Mouse (Mus musculus) heart, postnatal 0 days (tissue): ENCODE results near the gene Tmcc2. TPM values are rescaled to one million over a fixed set of nuclear protein-coding genes. Genes with fewer than 3 reads are reported as not detected.

Source experiments
- ATAC-seq: fragments of 200-750 bp; cut with Nextera tagmentation; 2 replicates; pipeline ENCODE4 v1.8.0; 2017; ENCODE audit warnings: low read depth, moderate number of reproducible peaks, moderate library complexity; ENCODE audit not compliant: insufficient read depth
- DNase-seq: peaks from one replicate; pipeline ENCODE4 v3.0.0-alpha.2; 2016; ENCODE audit warnings: low spot score
- H3K27ac ChIP-seq: fragments of 300-500 bp; sonication (generic); 2 replicates; pipeline ENCODE4 v1.5.1; 2014; ENCODE audit warnings: low read depth, mild to moderate bottlenecking
- H3K27me3 ChIP-seq: fragments of 300-500 bp; sonication (generic); 2 replicates; pipeline ENCODE4 v1.6.1; 2014; ENCODE audit warnings: low read length, mixed read lengths; ENCODE audit not compliant: control insufficient read depth, insufficient read depth
- H3K36me3 ChIP-seq: fragments of 300-500 bp; sonication (generic); replicated peaks from 2 replicates; pipeline ENCODE4 v1.6.1; 2014; ENCODE audit warnings: low read length, mixed read lengths; ENCODE audit not compliant: control insufficient read depth, insufficient read depth
- H3K4me1 ChIP-seq: fragments of 300-500 bp; sonication (generic); 2 replicates; pipeline ENCODE4 v1.6.1; 2014; ENCODE audit warnings: antibody characterized with exemption; ENCODE audit not compliant: control insufficient read depth, insufficient read depth
- H3K4me2 ChIP-seq: fragments of 300-500 bp; sonication (generic); 2 replicates; pipeline ENCODE4 v1.6.1; 2014; ENCODE audit warnings: low read depth, mild to moderate bottlenecking, low read length, moderate library complexity
- H3K4me3 ChIP-seq: fragments of 300-500 bp; sonication (generic); 2 replicates; pipeline ENCODE4 v1.5.1; 2014; ENCODE audit warnings: low read depth, low read length
- H3K9ac ChIP-seq: fragments of 300-500 bp; sonication (generic); replicated peaks from 2 replicates; pipeline ENCODE4 v1.6.1; 2014; ENCODE audit warnings: low read depth, low read length, mixed read lengths
- H3K9me3 ChIP-seq: fragments of 300-500 bp; sonication (generic); replicated peaks from 2 replicates; pipeline ENCODE4 v1.6.1; 2016; ENCODE audit warnings: low read length; ENCODE audit not compliant: control insufficient read depth
- CTCF ChIP-seq: IDR thresholded peaks from 2 replicates; pipeline ENCODE4 v1.5.1; 2016; ENCODE audit warnings: antibody characterized with exemption, control low read depth, low read depth
- EP300 ChIP-seq: IDR thresholded peaks from 2 replicates; pipeline ENCODE4 v1.6.1; 2016; ENCODE audit warnings: antibody characterized with exemption, low read depth
- WGBS: fragments of 180-500 bp; shearing (Covaris S2); extraction: QIAGEN DNeasy Blood & Tissue Kit; methylation state at CpG from one replicate; pipeline ENCODE4 v1.1.7; 2014; 5-methylcytosine and 5-hydroxymethylcytosine counted together
- polyA plus RNA-seq: library from polyadenylated mRNA; unstranded; fragments of >200 nt; fragmentation: Nextera tagmentation; extraction: Ambion mirVana; gene quantifications from 2 replicates; pipeline ENCODE4 v1.2.1, GENCODE M21; 2015
- total RNA-seq: library from RNA; depleted of rRNA; stranded (reverse); fragments of >200 nt; gene quantifications from 2 replicates; pipeline ENCODE4 v1.2.3, GENCODE M21; 2014; ENCODE audit warnings: low replicate concordance

Tmcc2 gene
- total and polyA plus RNA-seq, 2 experiments from 2014 or later: 6.5 to 20.4 TPM

- 79% methylated on average over 8 of the region's 8 CpGs for WGBS
- no peak for TF ChIP-seq EP300
- TF ChIP-seq CTCF: no peak
- no peak for ATAC-seq
- H3K4me2 ChIP-seq: no peak overlapping the region
- peaks cover 7% of the 10 kb centered on the region; the same call in 1 of the 2 replicates for H3K4me1 ChIP-seq
- DNase-seq: no peak
- no peaks in the 10 kb centered on the region for H3K9me3 ChIP-seq
- H3K4me3 ChIP-seq: no peak overlapping the region
- H3K27ac ChIP-seq: no peak overlapping the region
- H3K27me3 ChIP-seq: no peaks in the 10 kb centered on the region
- H3K36me3 ChIP-seq: no peaks in the 10 kb centered on the region
- H3K9ac ChIP-seq: no peak overlapping the region
Observed at GRCm38 (mm10) chr1:132366235-132366634, 24.8 kb downstream of the Tmcc2 start.

GRCm38 (mm10) chr1:132365645-132366044, 25.4 kb downstream of the Tmcc2 start:
- no peak overlapping the region for H3K4me2 ChIP-seq
- no peak for TF ChIP-seq CTCF
- TF ChIP-seq EP300: no peak
- peaks cover 5% of the 10 kb centered on the region for H3K36me3 ChIP-seq
- WGBS: 70% methylated on average over 4 of the region's 4 CpGs
- H3K9ac ChIP-seq: no peak overlapping the region
- no peak overlapping the region for H3K4me3 ChIP-seq
- DNase-seq: no peak
- ATAC-seq: no peak
- no peak overlapping the region for H3K27ac ChIP-seq
- H3K9me3 ChIP-seq: no peaks in the 10 kb centered on the region
- H3K4me1 ChIP-seq: peaks cover 7% of the 10 kb centered on the region; the same call in 1 of the 2 replicates
- H3K27me3 ChIP-seq: no peaks in the 10 kb centered on the region

- ATAC-seq: no peak
Observed at GRCm38 (mm10) chr1:132364896-132365557, 26.1 kb downstream of the Tmcc2 start.

GRCm38 (mm10) chr1:132364388-132364787, 26.7 kb downstream of the Tmcc2 start:
- H3K27ac ChIP-seq: no peak overlapping the region
- no peak for ATAC-seq
- peaks cover 7% of the 10 kb centered on the region; the same call in 1 of the 2 replicates for H3K4me1 ChIP-seq
- DNase-seq: no peak
- TF ChIP-seq CTCF (no peak), EP300 (no peak)
- H3K4me3 ChIP-seq: no peak overlapping the region
- peaks cover 17% of the 10 kb centered on the region for H3K36me3 ChIP-seq
- no peak overlapping the region for H3K4me2 ChIP-seq
- H3K9ac ChIP-seq: no peak overlapping the region
- no peaks in the 10 kb centered on the region for H3K9me3 ChIP-seq
- H3K27me3 ChIP-seq: no peaks in the 10 kb centered on the region
- 65% methylated on average over 3 of the region's 3 CpGs for WGBS

More at GRCm38 (mm10) chr1:132364896-132365557, 26.1 kb downstream of the Tmcc2 start:
- no peak for DNase-seq
- H3K9ac ChIP-seq: no peak overlapping the region
- H3K36me3 ChIP-seq: peaks cover 11% of the 10 kb centered on the region
- no peaks in the 10 kb centered on the region for H3K27me3 ChIP-seq
- H3K9me3 ChIP-seq: no peaks in the 10 kb centered on the region
- H3K4me2 ChIP-seq: no peak overlapping the region
- 83% methylated on average over 7 of the region's 7 CpGs for WGBS
- no peak for TF ChIP-seq CTCF
- TF ChIP-seq EP300: no peak
- no peak overlapping the region for H3K4me3 ChIP-seq
- H3K4me1 ChIP-seq: peaks cover 7% of the 10 kb centered on the region; the same call in 1 of the 2 replicates
- H3K27ac ChIP-seq: no peak overlapping the region

GRCm38 (mm10) chr1:132361959-132362358, 29.1 kb downstream of the Tmcc2 start:
- WGBS: 33% methylated on average over 6 of the region's 6 CpGs
- Histone ChIP-seq H3K36me3 (peaks cover 39% of the 10 kb centered on the region), H3K4me3 (no peak overlapping the region), H3K9ac (no peak overlapping the region), H3K27me3 (no peaks in the 10 kb centered on the region), H3K9me3 (no peaks in the 10 kb centered on the region), H3K27ac (no peak overlapping the region), H3K4me1 (no peaks in the 10 kb centered on the region), H3K4me2 (no peak overlapping the region)
- no peak for DNase-seq
- no peak for TF ChIP-seq EP300
- TF ChIP-seq CTCF: no peak
- no peak for ATAC-seq

GRCm38 (mm10) chr1:132356841-132357240, 34.2 kb downstream of the Tmcc2 start:
- Histone ChIP-seq H3K4me1 (peaks cover 12% of the 10 kb centered on the region), H3K27ac (no peak overlapping the region), H3K9me3 (no peaks in the 10 kb centered on the region), H3K4me3 (no peak overlapping the region), H3K36me3 (peaks cover 41% of the 10 kb centered on the region), H3K27me3 (no peaks in the 10 kb centered on the region), H3K4me2 (no peak overlapping the region), H3K9ac (no peak overlapping the region)
- WGBS: 44% methylated on average over 1 of the region's 1 CpGs
- ATAC-seq (no peak), DNase-seq (no peak)
- no peak for TF ChIP-seq EP300
- TF ChIP-seq CTCF: no peak
